Mouse (Mus musculus) spleen, adult 2 months (tissue): ENCODE measurements around the gene 4921504E06Rik. TPM values are rescaled to one million over a fixed set of nuclear protein-coding genes. Genes with fewer than 3 reads are reported as not detected.

Experiments
- DNase-seq, 2 experiments: peaks; one replicate each; pipeline versions ENCODE4 v3.0.0 to v3.0.0-alpha.2; 2012 to 2021; ENCODE audit warnings: low spot score in 2 of 2, low read depth in 1 of 2
- H3K27ac ChIP-seq: fragments of 200-500 bp; 2 replicates; pipeline ENCODE4 v1.5.1; 2012; ENCODE audit warnings: low read length, inconsistent platforms; ENCODE audit not compliant: insufficient read depth
- H3K27me3 ChIP-seq: fragments of 200-500 bp; 2 replicates; pipeline ENCODE4 v1.6.1; 2012; ENCODE audit warnings: mild to moderate bottlenecking, moderate library complexity, low read length, inconsistent platforms; ENCODE audit not compliant: control insufficient read depth, insufficient read depth
- H3K36me3 ChIP-seq: fragments of 200-500 bp; 2 replicates; pipeline ENCODE4 v1.6.1; 2012; ENCODE audit warnings: mild to moderate bottlenecking, low read length, inconsistent platforms; ENCODE audit not compliant: control insufficient read depth, insufficient read depth
- H3K4me1 ChIP-seq: fragments of 200-500 bp; 2 replicates; pipeline ENCODE4 v1.6.1; 2011; ENCODE audit warnings: inconsistent platforms; ENCODE audit not compliant: control insufficient read depth, insufficient read depth, insufficient read length
- H3K4me3 ChIP-seq: fragments of 200-500 bp; 2 replicates; pipeline ENCODE4 v1.5.1; 2011; ENCODE audit warnings: mild to moderate bottlenecking, inconsistent platforms; ENCODE audit not compliant: insufficient read depth, insufficient read length; ENCODE audit errors: extremely low read depth
- CTCF ChIP-seq: fragments of 200-500 bp; IDR thresholded peaks from 2 replicates; pipeline ENCODE4 v1.5.1; 2011; ENCODE audit warnings: mild to moderate bottlenecking, inconsistent platforms; ENCODE audit not compliant: insufficient read depth, insufficient read length, insufficient replicate concordance; ENCODE audit errors: extremely low read depth
- POLR2A ChIP-seq: fragments of 200-500 bp; IDR thresholded peaks from 2 replicates; pipeline ENCODE4 v1.6.1; 2011; ENCODE audit warnings: low read depth, low read length, inconsistent platforms
- WGBS: fragments of 180-500 bp; shearing (Covaris S2); methylation state at CpG from one replicate; pipeline ENCODE4 v1.1.7; 2018; 5-methylcytosine and 5-hydroxymethylcytosine counted together
- polyA plus RNA-seq: library from polyadenylated mRNA; depleted of rRNA; stranded (reverse); fragments of >200 nt; gene quantifications from 2 replicates; pipeline ENCODE4 v1.2.3, GENCODE M21; 2012; rRNA removed

Gene 4921504E06Rik
- polyA plus RNA-seq, 1 experiment = not detected

- Histone ChIP-seq H3K4me1 (no peaks in the 10 kb centered on the region), H3K36me3 (no peaks in the 10 kb centered on the region), H3K27ac (no peak overlapping the region), H3K27me3 (no peaks in the 10 kb centered on the region), H3K4me3 (no peak overlapping the region)
- WGBS = 19% methylated on average over 19 of the region's 19 CpGs
- peak in 1 of 2 experiments; percentile 41 for DNase-seq
- TF ChIP-seq CTCF (peak; percentile 70), POLR2A (no peak)
Observed at GRCm38 (mm10) chr2:19414222-19414965, 139.3 kb downstream of the 4921504E06Rik start.

Other genes starting within 250 kb of the 4921504E06Rik start
- 3.1 and 3.6 TPM in 2 replicates for gene Msrb2, start 182.5 kb downstream of the 4921504E06Rik start, polyA plus RNA-seq
- 2.9 and 3.0 TPM in 2 replicates for gene Ptf1a, start 108.3 kb downstream of the 4921504E06Rik start, polyA plus RNA-seq
- 12.4 and 25.5 TPM in 2 replicates for gene Otud1, start 103.8 kb upstream of the 4921504E06Rik start, polyA plus RNA-seq